Mouse (Mus musculus) midbrain, embryonic 11.5 days (tissue): ENCODE measurements around the gene Dmrta2. TPM values are rescaled to one million over a fixed set of nuclear protein-coding genes. Genes with fewer than 3 reads are reported as not detected.
A peak's percentile ranks its signal among the peaks of the same experiment; 100 is the strongest.

Experiments
- ATAC-seq: fragments of 200-750 bp; cut with Nextera tagmentation; 2 replicates; pipeline ENCODE4 v1.8.0; 2017; ENCODE audit warnings: moderate TSS enrichment, moderate library complexity; ENCODE audit not compliant: low FRiP score
- DNase-seq: peaks from one replicate; pipeline ENCODE4 v3.0.0; 2015; ENCODE audit warnings: low spot score; ENCODE audit errors: missing footprints
- H3K27ac ChIP-seq: fragments of 300-500 bp; sonication (generic); 2 replicates; pipeline ENCODE4 v1.5.1; 2014; ENCODE audit warnings: low read depth, low read length
- H3K27me3 ChIP-seq: fragments of 300-500 bp; sonication (generic); 2 replicates; pipeline ENCODE4 v1.6.1; 2014; ENCODE audit warnings: mild to moderate bottlenecking, low read length, moderate library complexity, mixed read lengths; ENCODE audit not compliant: control insufficient read depth, insufficient read depth
- H3K36me3 ChIP-seq: fragments of 300-500 bp; sonication (generic); 2 replicates; pipeline ENCODE4 v1.6.1; 2014; ENCODE audit warnings: mild to moderate bottlenecking, low read length, moderate library complexity, mixed read lengths; ENCODE audit not compliant: control insufficient read depth, insufficient read depth
- H3K4me1 ChIP-seq: fragments of 300-500 bp; sonication (generic); 2 replicates; pipeline ENCODE4 v1.6.1; 2014; ENCODE audit warnings: low read length; ENCODE audit not compliant: control insufficient read depth, insufficient read depth
- H3K4me2 ChIP-seq: fragments of 300-500 bp; sonication (generic); 2 replicates; pipeline ENCODE4 v1.6.1; 2014; ENCODE audit warnings: mild to moderate bottlenecking, moderate library complexity
- H3K4me3 ChIP-seq: fragments of 300-500 bp; sonication (generic); 2 replicates; pipeline ENCODE4 v1.5.1; 2014; ENCODE audit warnings: low read depth, low read length
- H3K9ac ChIP-seq: fragments of 300-500 bp; sonication (generic); 2 replicates; pipeline ENCODE4 v1.6.1; 2014; ENCODE audit warnings: low read length
- H3K9me3 ChIP-seq: fragments of 300-500 bp; sonication (generic); 2 replicates; pipeline ENCODE4 v1.6.1; 2016; ENCODE audit warnings: low read length; ENCODE audit not compliant: control insufficient read depth
- whole genome bisulfite sequencing: fragments of 180-500 bp; shearing (Covaris S2); extraction: QIAGEN DNeasy Blood & Tissue Kit; methylation state at CpG from one replicate; pipeline ENCODE4 v1.1.7; 2014; 5-methylcytosine and 5-hydroxymethylcytosine counted together
- polyA plus RNA-seq: library from polyadenylated mRNA; unstranded; fragments of >200 nt; fragmentation: Nextera tagmentation; extraction: Ambion mirVana; gene quantifications from 2 replicates; pipeline ENCODE4 v1.2.1, GENCODE M21; 2014

Dmrta2 gene
- polyA plus RNA-seq, 1 experiment from 2014 or later = 4.4 TPM

GRCm38 (mm10) chr4:109983281-109984001 is 5.6 kb downstream of the Dmrta2 start:
- Histone ChIP-seq H3K9me3 (no peaks in the 10 kb centered on the region), H3K36me3 (no peaks in the 10 kb centered on the region), H3K27ac (peak overlapping the region; percentile 60), H3K4me1 (peaks cover 20% of the 10 kb centered on the region), H3K9ac (peak overlapping the region; percentile 24; the same call in 1 of the 2 replicates), H3K4me2 (peak overlapping the region; percentile 31), H3K4me3 (peak overlapping the region; percentile 52), H3K27me3 (peaks cover 97% of the 10 kb centered on the region)
- under 1% methylated on average over 49 of the region's 49 CpGs for WGBS
- ATAC-seq = 0 out of 2 replicates have a peak, but pooled peaks have one; percentile 12
- peak; percentile 96 for DNase-seq

DNA sequence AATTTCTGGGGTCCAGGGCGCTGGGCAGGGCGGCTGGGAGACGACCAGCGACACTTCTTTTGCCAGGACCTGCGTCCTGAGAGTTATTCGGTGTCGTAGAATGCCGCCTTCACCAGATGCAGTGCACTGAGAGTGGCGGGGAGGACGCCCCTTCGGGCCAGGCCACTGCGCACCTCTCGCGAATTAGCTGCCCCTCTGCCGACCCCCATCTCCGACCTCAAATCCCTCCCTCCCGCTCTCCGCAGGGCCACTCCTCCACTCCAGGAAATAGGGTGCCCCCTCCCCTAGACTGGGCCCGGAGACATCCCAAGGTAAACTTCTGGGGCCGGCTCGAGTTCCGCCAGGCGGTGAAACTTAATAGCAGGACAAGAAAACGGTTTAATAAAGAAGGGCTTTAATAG is 6.2 kb downstream of the Dmrta2 start:
- Histone ChIP-seq H3K9me3 (no peaks in the 10 kb centered on the region), H3K36me3 (no peaks in the 10 kb centered on the region), H3K4me2 (peak overlapping the region; percentile 31), H3K4me3 (peak overlapping the region; percentile 18), H3K9ac (peak overlapping the region; percentile 24; the same call in 1 of the 2 replicates), H3K4me1 (peaks cover 17% of the 10 kb centered on the region), H3K27me3 (peaks cover 97% of the 10 kb centered on the region), H3K27ac (peak overlapping the region; percentile 60)
- under 1% methylated on average over 24 of the region's 24 CpGs for WGBS
- ATAC-seq (peak; percentile 42), DNase-seq (peak; percentile 96)

GRCm38 (mm10) chr4:109984496-109985423 is 6.9 kb downstream of the Dmrta2 start:
- H3K4me1 ChIP-seq = peaks cover 15% of the 10 kb centered on the region
- no peaks in the 10 kb centered on the region for H3K9me3 ChIP-seq
- H3K36me3 ChIP-seq = no peaks in the 10 kb centered on the region
- DNase-seq (peak; percentile 96), ATAC-seq (no peak)
- H3K4me3 ChIP-seq = peak overlapping the region; percentile 18; the same call in 1 of the 2 replicates
- H3K9ac ChIP-seq = peak overlapping the region; percentile 34
- 2% methylated on average over 38 of the region's 38 CpGs for WGBS
- H3K4me2 ChIP-seq = peak overlapping the region; percentile 31; the same call in 1 of the 2 replicates
- H3K27me3 ChIP-seq = peaks cover 96% of the 10 kb centered on the region
- peak overlapping the region; percentile 60; the same call in 1 of the 2 replicates for H3K27ac ChIP-seq

DNA sequence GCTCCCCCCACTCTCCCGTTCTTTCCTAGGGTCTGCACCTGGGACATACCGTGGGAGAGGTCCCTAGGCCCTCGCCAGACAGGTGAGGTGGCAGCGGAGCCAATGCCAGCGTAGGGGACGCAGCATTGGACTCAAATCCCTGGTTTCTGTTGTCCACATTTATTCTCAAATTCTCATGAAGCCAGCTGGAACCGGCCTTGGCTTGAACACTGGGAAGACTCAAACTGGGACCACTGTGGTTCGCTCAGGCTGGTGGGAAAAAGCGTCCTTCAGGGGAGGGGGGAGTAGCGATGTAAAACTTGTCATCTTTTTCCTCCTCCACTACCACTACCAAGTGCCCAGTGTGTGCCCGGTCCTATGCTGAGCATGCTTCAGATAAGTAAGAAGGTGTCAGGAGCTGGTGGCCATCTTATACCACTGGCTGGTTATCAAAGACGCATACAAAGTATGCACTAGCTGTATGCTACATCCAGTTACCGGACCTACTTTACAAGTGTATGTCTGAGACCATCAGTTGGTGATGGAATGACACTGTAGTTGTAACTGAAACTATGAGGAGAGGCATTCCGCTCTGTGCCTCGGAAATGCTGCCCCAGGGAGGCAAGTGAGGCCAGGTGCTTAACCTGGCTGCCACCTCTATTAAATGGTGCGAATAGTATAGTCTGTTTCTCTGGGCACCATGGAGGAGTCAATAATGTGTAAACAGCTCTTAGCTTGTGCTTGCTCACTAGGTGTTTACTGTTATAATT is 7.7 kb downstream of the Dmrta2 start:
- H3K4me1 ChIP-seq = peaks cover 11% of the 10 kb centered on the region
- H3K27me3 ChIP-seq = peaks cover 92% of the 10 kb centered on the region
- 2% methylated on average over 16 of the region's 16 CpGs for WGBS
- no peak for ATAC-seq
- peak overlapping the region; percentile 32; the same call in 1 of the 2 replicates for H3K27ac ChIP-seq
- DNase-seq = peak; percentile 94
- no peaks in the 10 kb centered on the region for H3K9me3 ChIP-seq
- H3K9ac ChIP-seq = peak overlapping the region; percentile 34; the same call in 1 of the 2 replicates
- H3K4me2 ChIP-seq = peak overlapping the region; percentile 22; the same call in 1 of the 2 replicates
- no peak overlapping the region for H3K4me3 ChIP-seq
- H3K36me3 ChIP-seq = no peaks in the 10 kb centered on the region

- H3K27ac ChIP-seq = no peak overlapping the region
- no peaks in the 10 kb centered on the region for H3K9me3 ChIP-seq
- no peak overlapping the region for H3K9ac ChIP-seq
- H3K4me1 ChIP-seq = peaks cover 11% of the 10 kb centered on the region
- no peak overlapping the region for H3K4me3 ChIP-seq
- H3K27me3 ChIP-seq = peaks cover 88% of the 10 kb centered on the region
- DNase-seq = peak; percentile 94
- H3K36me3 ChIP-seq = no peaks in the 10 kb centered on the region
- under 1% methylated on average over 9 of the region's 9 CpGs for WGBS
- no peak for ATAC-seq
- H3K4me2 ChIP-seq = no peak overlapping the region
Observed at GRCm38 (mm10) chr4:109986301-109986700, 8.4 kb downstream of the Dmrta2 start.

DNA sequence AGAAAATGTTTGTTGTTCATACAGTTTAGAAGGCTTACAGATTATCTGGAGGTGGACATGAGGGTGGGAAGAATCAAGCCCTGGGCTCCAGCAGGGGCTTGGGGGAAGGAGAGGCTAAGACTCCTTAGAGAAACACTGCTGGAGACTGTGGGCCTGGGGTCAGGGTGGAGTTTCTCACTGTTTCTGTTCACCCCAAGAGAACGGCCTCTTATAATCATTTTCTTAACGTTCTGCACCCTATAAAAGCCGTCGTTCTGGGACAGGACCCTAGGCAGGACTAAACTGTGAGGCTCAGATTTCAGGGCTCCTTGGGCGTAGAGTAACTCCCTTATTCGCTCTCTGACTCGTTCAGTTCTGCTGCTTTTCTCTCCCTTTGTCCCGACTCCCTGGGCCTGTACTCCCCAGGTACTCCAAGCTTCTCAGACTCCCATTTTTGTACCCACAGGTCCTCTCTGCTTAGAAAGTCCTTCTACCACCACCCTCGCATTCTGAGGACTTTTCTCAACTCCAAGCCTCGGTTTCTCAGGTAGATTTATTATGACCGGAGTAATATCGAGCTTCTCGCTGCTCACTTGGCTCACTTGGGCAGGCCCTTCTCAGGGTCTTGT is 9.0 kb downstream of the Dmrta2 start:
- no peaks in the 10 kb centered on the region for H3K9me3 ChIP-seq
- H3K4me1 ChIP-seq = peaks cover 9% of the 10 kb centered on the region
- DNase-seq (peak; percentile 92), ATAC-seq (no peak)
- WGBS = 2% methylated on average over 13 of the region's 13 CpGs
- H3K27me3 ChIP-seq = peaks cover 85% of the 10 kb centered on the region
- no peak overlapping the region for H3K27ac ChIP-seq
- H3K9ac ChIP-seq = no peak overlapping the region
- no peak overlapping the region for H3K4me2 ChIP-seq
- no peaks in the 10 kb centered on the region for H3K36me3 ChIP-seq
- no peak overlapping the region for H3K4me3 ChIP-seq

DNA sequence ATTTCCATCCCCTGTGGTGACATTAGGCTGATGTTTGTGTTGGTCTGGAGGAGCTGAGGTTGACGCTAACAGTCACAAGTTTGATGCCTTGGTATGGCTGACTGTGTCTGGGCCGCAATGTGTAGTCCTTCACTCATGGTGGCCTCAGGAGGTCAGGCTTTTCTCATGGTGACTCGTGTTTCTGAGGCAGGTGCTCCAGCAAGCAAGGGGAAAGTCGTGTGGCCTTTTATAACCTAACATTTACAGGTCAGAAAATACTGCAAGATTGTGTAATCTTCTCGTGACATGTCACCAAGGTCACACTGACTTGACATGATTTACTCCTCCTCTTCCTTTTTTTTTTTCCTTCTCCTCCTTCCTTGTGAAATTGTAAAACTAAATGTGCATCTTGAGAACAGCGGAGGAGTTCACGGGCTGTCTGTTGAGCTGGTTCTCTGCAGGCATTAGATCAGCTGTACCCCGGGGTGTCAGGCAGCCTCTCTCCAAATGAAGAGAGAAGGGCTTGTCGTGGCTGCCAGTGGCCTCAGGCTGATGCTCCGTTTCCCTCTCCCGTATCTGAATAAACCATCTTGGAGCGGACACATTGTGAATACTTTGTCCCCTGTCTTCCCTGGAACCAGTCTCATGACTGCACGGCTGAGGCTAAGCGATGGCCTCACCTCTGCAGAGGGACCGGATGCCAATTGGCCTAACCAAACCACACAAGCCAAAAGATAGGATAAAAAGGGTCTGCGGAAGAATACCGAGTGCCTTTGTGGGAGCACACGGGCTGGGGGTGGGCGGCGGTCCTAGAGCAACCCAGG is 9.9 kb downstream of the Dmrta2 start:
- no peaks in the 10 kb centered on the region for H3K9me3 ChIP-seq
- H3K27ac ChIP-seq = no peak overlapping the region
- peaks cover under 1% of the 10 kb centered on the region for H3K4me1 ChIP-seq
- 2% methylated on average over 20 of the region's 20 CpGs for WGBS
- ATAC-seq = no peak; the same call in 1 of the 2 replicates
- H3K27me3 ChIP-seq = peaks cover 76% of the 10 kb centered on the region
- no peaks in the 10 kb centered on the region for H3K36me3 ChIP-seq
- no peak overlapping the region for H3K4me2 ChIP-seq
- H3K9ac ChIP-seq = no peak overlapping the region
- DNase-seq = peak; percentile 95
- no peak overlapping the region for H3K4me3 ChIP-seq
